Mouse (Mus musculus) thymus, adult 2 months (tissue): ENCODE measurements around the gene Tacc2. TPM values are rescaled to one million over a fixed set of nuclear protein-coding genes. Genes with fewer than 3 reads are reported as not detected.
A peak's percentile ranks its signal among the peaks of the same experiment; 100 is the strongest.

Experiments used
- DNase-seq: peaks from one replicate; pipeline ENCODE4 v3.0.0; 2021
- H3K27ac ChIP-seq: fragments of 200-500 bp; 2 replicates; pipeline ENCODE4 v1.5.1; 2012; ENCODE audit warnings: low read length, control low read depth; ENCODE audit not compliant: control insufficient read depth, insufficient read depth
- H3K27me3 ChIP-seq: fragments of 200-500 bp; 2 replicates; pipeline ENCODE4 v1.6.1; 2012; ENCODE audit warnings: mild to moderate bottlenecking, low read length, moderate library complexity, mixed read lengths; ENCODE audit not compliant: control insufficient read depth, insufficient read depth
- H3K36me3 ChIP-seq: fragments of 200-500 bp; 2 replicates; pipeline ENCODE4 v1.6.1; 2012; ENCODE audit warnings: mild to moderate bottlenecking, low read length, moderate library complexity; ENCODE audit not compliant: control insufficient read depth, insufficient read depth
- H3K4me1 ChIP-seq: fragments of 200-500 bp; replicated peaks from 2 replicates; pipeline ENCODE4 v1.6.1; 2012; ENCODE audit warnings: low read length; ENCODE audit not compliant: control insufficient read depth, insufficient read depth
- H3K4me3 ChIP-seq: fragments of 200-500 bp; 2 replicates; pipeline ENCODE4 v1.5.1; 2012; ENCODE audit warnings: mild to moderate bottlenecking, low read length, control low read depth, moderate library complexity; ENCODE audit not compliant: control insufficient read depth, insufficient read depth
- CTCF ChIP-seq: fragments of 200-500 bp; IDR thresholded peaks from 2 replicates; pipeline ENCODE4 v1.5.1; 2012; ENCODE audit warnings: mild to moderate bottlenecking, control low read depth, low read length, moderate library complexity, borderline replicate concordance; ENCODE audit not compliant: control insufficient read depth, poor library complexity, insufficient read depth; ENCODE audit errors: extremely low read depth
- POLR2A ChIP-seq: fragments of 200-500 bp; IDR thresholded peaks from 2 replicates; pipeline ENCODE4 v1.6.1; 2012; ENCODE audit warnings: mild to moderate bottlenecking, low read length, control low read depth, moderate library complexity; ENCODE audit not compliant: control insufficient read depth, poor library complexity, insufficient read depth; ENCODE audit errors: extremely low read depth
- WGBS: fragments of 180-500 bp; shearing (Covaris S2); methylation state at CpG from one replicate; pipeline ENCODE4 v1.1.7; 2018; 5-methylcytosine and 5-hydroxymethylcytosine counted together
- polyA plus RNA-seq: library from polyadenylated mRNA; depleted of rRNA; stranded (reverse); fragments of >200 nt; gene quantifications from 2 replicates; pipeline ENCODE4 v1.2.3, GENCODE M21; 2012

The Tacc2 gene
- polyA plus RNA-seq, 1 experiment: 41.1 TPM

GRCm38 (mm10) chr7:130770707-130771106 lies 193.5 kb downstream of the Tacc2 start:
- H3K27ac ChIP-seq: no peak overlapping the region
- H3K36me3 ChIP-seq: no peaks in the 10 kb centered on the region
- H3K4me3 ChIP-seq: no peak overlapping the region
- peak; percentile 83 for DNase-seq
- TF ChIP-seq POLR2A (no peak), CTCF (peak; percentile 63; the same call in 1 of the 2 replicates)
- 14% methylated on average over 3 of the region's 3 CpGs for WGBS
- peaks cover 8% of the 10 kb centered on the region for H3K4me1 ChIP-seq
- H3K27me3 ChIP-seq: no peaks in the 10 kb centered on the region

GRCm38 (mm10) chr7:130773171-130773830 lies 196.1 kb downstream of the Tacc2 start:
- Histone ChIP-seq H3K36me3 (no peaks in the 10 kb centered on the region), H3K4me3 (no peak overlapping the region), H3K27ac (no peak overlapping the region), H3K27me3 (no peaks in the 10 kb centered on the region), H3K4me1 (peaks cover 8% of the 10 kb centered on the region)
- TF ChIP-seq CTCF (no peak), POLR2A (no peak)
- DNase-seq: peak; percentile 57
- WGBS: 88% methylated on average over 11 of the region's 11 CpGs

GRCm38 (mm10) chr7:130773914-130774630 lies 196.8 kb downstream of the Tacc2 start, which contains the start of gene Btbd16:
Btbd16 (plus strand) TSS chr7:130774069.
- Histone ChIP-seq H3K4me1 (peaks cover 8% of the 10 kb centered on the region), H3K4me3 (no peak within 1 kb of the TSS), H3K36me3 (no peaks in the 10 kb centered on the region), H3K27me3 (no peaks in the 10 kb centered on the region), H3K27ac (no peak within 1 kb of the TSS)
- 44% methylated on average over 9 of the region's 9 CpGs for WGBS
- TF ChIP-seq CTCF (no peak), POLR2A (no peak)
- peak; percentile 34 for DNase-seq

DNA sequence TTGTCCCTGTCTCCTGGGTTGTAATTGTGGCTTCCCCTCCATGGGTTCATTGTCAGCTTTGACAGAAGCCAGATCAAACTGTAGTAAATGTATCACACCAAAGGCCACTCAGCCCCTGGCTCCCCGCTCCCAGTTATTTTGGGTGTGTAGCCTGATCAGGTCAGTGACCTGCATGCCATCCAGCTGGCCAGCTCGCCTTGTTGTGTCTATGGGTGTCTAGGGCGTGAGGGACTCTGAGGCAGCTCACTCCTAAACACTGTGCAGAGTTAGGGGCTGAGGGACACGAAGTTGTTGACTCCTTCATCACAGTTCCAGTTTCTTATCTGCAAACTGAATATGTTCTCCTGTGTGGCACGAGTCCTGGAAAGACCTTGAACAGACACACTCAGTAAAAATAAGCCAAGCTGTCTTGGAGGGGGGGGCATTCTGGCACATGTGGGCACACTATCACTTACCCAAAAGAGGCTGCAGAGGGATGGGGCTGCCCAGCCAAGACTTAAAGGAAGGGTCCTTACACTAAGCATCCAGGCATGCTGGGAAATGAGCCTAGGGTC lies 203.7 kb downstream of the Tacc2 start:
- no peaks in the 10 kb centered on the region for H3K36me3 ChIP-seq
- DNase-seq: no peak
- H3K4me1 ChIP-seq: no peaks in the 10 kb centered on the region
- WGBS: 87% methylated on average over 5 of the region's 5 CpGs
- TF ChIP-seq CTCF: no peak
- no peak for TF ChIP-seq POLR2A
- no peak overlapping the region for H3K4me3 ChIP-seq
- no peak overlapping the region for H3K27ac ChIP-seq
- no peaks in the 10 kb centered on the region for H3K27me3 ChIP-seq

DNA sequence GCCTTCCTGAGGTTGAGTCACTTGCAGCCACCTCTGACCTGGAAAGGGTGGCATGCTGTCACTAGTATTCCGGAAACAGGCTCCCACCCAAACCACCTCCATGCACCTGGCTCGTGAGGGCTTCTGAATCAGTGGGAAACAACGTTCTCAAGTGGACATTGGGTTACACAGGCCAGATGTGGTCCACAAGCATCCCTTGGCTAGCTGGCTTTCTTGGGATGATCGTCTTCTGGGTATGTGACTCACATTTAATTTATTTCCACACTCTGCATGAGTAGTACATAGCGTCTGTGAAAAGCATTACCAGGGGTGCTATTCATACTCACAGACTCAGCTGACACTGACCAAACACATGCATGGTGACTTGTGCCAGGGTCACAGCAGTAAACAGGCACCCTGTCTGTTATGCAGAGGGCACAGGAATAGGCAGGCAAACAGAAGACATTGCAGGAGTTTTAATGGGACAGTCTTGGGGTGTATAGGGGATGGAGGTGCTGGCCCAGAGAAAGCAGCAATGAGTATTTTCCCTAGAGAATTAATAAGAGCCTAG lies 205.3 kb downstream of the Tacc2 start:
- Histone ChIP-seq H3K4me3 (no peak overlapping the region), H3K27me3 (no peaks in the 10 kb centered on the region), H3K27ac (no peak overlapping the region), H3K4me1 (no peaks in the 10 kb centered on the region), H3K36me3 (no peaks in the 10 kb centered on the region)
- WGBS: 92% methylated on average over 5 of the region's 5 CpGs
- no peak for TF ChIP-seq POLR2A
- no peak for TF ChIP-seq CTCF
- DNase-seq: no peak

- no peaks in the 10 kb centered on the region for H3K27me3 ChIP-seq
- 85% methylated on average over 12 of the region's 12 CpGs for WGBS
- no peak for TF ChIP-seq POLR2A
- no peak for TF ChIP-seq CTCF
- no peak overlapping the region for H3K4me3 ChIP-seq
- no peaks in the 10 kb centered on the region for H3K4me1 ChIP-seq
- DNase-seq: no peak
- no peaks in the 10 kb centered on the region for H3K36me3 ChIP-seq
- no peak overlapping the region for H3K27ac ChIP-seq
These were observed 208.8 kb downstream of the Tacc2 start for GRCm38 (mm10) chr7:130785923-130786575.
